Mouse (Mus musculus) liver, adult (tissue): ENCODE data around the gene Gucy2c.

Experiments used
- GATA4 ChIP-seq: IDR thresholded peaks from 2 replicates; pipeline ENCODE4 v1.6.1; 2014; ENCODE audit warnings: mild to moderate bottlenecking, low read length; ENCODE audit not compliant: insufficient replicate concordance

Gucy2c gene

GRCm38 (mm10) chr6:136808014-136808417 is 26.5 kb upstream of the Gucy2c start, which contains the start of gene H2afj:
H2afj (plus strand) TSS chr6:136808244.
- TF ChIP-seq GATA4, result no peak

DNA sequence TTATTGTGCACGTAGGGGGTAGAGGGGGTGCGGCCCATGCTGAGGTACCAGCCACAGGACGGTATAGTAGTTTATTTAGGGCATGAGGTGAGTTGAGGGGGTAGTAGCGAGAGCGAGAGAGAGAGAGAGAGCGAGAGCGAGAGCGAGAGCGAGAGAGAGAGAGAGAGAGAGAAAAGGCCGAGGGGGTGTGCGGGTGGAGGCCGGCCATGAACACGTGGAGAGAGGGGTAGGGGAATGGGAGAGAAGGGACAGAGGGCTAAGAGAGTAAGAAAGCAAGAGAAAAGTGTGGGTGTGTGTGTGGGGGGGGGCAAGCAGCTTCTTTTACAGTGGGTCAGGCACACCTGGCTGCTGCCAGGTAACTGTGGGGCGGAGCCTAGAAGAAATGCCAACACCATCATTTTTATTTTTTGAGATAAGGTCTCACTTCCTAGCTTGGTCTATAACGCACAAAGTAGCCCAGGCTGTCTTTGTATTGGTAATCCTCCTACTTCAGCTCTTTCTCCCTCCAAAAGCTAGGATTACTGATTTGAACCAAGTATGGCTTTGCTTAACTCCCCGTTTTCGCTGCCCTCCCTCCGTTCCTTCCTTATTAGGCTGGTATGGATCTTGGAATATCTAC is 25.9 kb upstream of the Gucy2c start:
- no peak for TF ChIP-seq GATA4

GRCm38 (mm10) chr6:136806819-136807218 is 25.3 kb upstream of the Gucy2c start:
- TF ChIP-seq GATA4, result no peak

GRCm38 (mm10) chr6:136805409-136805775 is 23.8 kb upstream of the Gucy2c start:
- TF ChIP-seq GATA4, result no peak

GRCm38 (mm10) chr6:136804705-136805408 is 23.3 kb upstream of the Gucy2c start:
- no peak for TF ChIP-seq GATA4

DNA sequence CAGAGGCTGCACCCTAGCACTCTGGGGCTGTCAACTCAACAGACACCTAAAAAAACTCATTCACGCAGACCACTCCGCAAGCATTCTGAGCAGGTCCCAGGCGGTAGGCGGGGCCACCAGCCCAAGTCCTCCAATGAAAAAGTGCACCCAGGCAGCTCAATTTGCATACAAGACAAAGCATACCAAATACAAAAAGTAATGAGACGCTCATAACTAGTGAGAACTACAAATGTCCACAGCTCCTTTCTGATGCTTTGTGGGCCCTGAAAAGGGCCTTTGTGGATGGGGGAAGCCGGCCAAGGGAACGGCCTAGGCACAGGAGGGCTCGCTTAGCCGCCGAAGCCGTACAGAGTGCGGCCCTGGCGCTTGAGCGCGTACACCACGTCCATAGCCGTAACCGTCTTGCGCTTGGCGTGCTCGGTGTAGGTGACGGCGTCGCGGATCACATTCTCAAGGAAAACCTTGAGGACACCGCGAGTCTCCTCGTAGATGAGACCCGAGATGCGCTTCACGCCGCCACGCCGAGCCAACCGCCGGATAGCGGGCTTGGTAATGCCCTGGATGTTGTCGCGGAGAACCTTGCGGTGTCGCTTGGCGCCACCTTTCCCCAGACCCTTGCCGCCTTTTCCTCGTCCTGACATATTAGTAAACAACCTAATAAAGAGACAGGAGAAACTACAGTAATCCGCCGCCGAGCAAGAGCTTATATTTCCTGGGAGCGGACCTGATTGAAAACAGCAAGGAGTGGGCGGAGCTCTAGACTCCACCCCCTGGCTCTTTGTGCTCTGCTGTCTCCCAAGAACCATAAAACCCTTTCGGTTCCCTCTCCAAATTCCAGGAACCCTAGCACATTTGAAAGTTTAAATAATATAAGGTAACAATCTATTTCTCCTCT is 22.4 kb upstream of the Gucy2c start, which contains the start of gene Hist4h4:
Gene Hist4h4, minus strand, starts transcription at position 677 of the 895 bp plus-strand sequence.
- no peak; the same call in 1 of the 2 replicates for TF ChIP-seq GATA4

GRCm38 (mm10) chr6:136803093-136803738 is 21.7 kb upstream of the Gucy2c start:
- no peak for TF ChIP-seq GATA4

DNA sequence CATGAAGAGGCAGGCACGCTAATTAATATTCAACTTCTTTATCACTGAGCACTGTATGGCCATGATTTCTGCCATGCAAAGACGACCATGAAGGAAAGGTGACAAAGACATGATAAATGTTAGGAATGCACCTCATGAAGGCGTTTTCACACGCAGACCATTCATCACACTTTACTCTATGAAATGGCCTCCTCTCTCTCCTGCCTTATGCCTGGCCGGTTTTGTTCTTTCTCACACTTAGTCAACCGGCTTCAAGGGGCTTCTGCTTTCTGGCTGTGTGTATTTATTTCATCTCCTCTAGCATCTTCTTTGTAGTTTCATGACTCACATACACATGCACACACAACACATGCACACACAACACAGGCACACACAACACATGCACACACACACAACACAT is 19.7 kb upstream of the Gucy2c start:
- TF ChIP-seq GATA4, result no peak

DNA sequence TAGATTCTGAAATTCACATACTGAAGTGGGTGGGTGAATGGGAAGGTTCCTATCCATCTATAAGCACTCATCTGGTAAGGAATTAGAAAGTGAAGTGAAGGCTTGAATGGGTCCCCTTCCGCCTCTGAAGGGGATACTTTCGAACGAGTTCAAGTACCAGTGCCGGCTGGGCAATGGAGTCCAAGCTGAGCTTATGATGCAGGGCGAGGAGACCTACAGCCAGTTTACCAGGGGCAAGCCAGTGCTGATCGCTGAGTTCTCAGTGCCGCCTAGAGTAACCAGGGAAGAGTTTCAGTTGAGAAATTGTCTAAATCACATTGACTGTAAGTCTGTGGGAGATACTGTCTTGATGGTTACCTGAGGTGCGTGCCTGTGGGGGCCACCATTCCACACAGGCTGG is 19.1 kb upstream of the Gucy2c start:
- TF ChIP-seq GATA4, result no peak

DNA sequence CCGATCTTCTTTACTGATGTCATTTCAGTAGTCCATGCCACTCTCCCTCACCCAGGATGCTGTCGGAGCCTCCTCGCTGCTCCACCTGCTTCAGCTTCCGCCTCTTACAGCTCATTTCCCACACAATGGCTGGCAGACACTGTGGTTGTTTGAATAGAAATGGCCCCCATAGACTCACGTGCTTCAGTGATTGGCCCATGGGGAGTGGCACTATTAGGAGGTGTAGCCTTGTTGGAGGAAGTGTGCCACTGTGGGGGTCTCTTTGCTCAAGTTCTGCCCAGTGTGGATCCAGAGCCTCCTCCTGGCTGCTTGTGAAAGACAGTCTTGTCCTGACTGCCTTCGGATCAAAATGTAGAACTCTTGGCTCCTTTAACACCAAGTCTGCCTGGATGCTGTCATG is 14.3 kb upstream of the Gucy2c start:
- no peak for TF ChIP-seq GATA4

- TF ChIP-seq GATA4, result no peak
These were observed 13.5 kb upstream of the Gucy2c start for GRCm38 (mm10) chr6:136795110-136795509.

GRCm38 (mm10) chr6:136793831-136794525 is 12.4 kb upstream of the Gucy2c start:
- TF ChIP-seq GATA4, result no peak

DNA sequence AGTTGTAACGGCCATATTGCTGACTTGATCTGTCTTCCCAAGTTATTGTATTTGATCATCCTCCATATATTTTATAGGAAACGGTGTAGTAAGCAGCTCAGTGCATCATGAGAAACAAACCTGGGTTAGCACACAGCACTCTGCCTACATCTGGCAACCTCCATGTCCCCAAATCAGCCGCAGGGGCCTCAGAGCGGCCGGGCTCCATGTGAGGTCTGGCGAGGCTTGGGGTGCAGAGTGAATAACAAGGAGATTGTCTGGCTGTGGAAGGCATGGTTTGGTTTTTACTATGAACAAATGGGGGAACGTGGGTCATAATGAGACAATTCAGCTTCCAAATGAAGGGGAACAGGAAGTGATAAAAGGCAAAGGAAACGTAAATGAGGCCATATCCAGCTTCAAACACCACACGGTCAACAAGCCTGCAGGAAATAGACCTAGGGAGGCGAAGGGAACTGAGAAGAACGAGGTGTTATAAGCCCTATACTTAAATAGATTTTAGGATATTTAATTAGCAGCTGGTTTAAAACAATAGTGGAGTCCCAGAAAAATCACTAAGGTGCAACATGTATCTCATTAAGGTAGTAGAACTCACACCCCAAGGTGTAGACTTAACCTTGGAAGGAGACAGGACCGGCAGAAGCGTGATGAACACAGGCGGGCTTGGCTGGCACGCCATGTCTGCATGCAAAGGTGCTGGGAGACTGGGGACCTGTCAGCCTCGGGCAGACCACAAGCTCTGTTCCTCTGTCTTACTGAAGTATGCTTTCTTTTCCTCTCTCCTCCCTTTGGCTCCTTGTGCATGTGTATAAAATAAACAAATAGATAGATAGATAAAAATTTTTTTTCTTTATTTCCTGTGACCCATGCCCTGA is 11.6 kb upstream of the Gucy2c start:
- no peak for TF ChIP-seq GATA4
